Mouse (Mus musculus) left cerebral cortex, adult 9 months (tissue): Measurements from ENCODE around the gene Setd1b.
"Not testable (repeated sequence)": the region's sequence is repeated elsewhere in the genome, so short reads cannot be mapped to it uniquely, and the experiment has no call there.

ENCODE experiments used
- DNase-seq, 2 experiments: peaks; one replicate each; pipeline ENCODE4 v3.0.0; 2022; ENCODE audit warnings: low spot score in 2 of 2

The Setd1b gene

DNA sequence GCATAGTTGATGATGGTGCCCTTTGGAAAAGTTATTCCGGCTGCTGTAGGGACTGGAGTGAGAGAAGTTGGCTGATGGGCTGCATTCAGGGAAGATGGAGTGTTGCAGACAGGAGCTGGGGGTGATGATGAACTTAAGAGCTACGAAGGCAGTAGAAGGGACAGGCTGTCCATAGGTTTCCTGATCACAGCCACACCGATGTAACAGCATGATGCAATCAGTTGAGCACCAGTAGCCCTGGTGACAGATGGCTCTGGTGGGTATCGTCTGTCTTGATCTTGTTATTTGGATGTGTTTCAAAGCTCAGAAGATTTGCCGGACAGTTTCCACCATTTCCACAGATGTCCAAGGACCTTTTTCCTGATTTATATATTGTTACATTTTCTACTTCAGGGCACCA is 60.0 kb downstream of the Setd1b start:
- DNase-seq = no peak

DNA sequence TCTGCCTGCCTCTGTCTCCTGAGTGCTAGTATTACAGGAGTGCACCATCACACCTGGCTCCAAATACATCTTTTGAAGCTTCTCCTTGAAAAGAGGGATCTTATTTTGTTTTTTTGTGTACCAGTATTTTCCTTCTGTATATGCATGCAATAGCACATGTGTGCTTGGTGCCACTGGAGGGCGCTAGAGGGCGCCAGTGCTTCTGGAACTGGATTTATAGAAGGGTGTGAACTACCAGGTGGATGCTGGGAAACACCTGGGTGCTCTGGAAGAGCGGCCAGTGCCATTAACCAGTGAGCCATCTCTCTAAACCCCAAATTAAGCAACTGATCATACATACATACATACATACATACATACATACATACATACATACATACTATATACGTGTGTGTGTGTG is 60.8 kb downstream of the Setd1b start:
- not testable (repeated sequence) for DNase-seq

DNA sequence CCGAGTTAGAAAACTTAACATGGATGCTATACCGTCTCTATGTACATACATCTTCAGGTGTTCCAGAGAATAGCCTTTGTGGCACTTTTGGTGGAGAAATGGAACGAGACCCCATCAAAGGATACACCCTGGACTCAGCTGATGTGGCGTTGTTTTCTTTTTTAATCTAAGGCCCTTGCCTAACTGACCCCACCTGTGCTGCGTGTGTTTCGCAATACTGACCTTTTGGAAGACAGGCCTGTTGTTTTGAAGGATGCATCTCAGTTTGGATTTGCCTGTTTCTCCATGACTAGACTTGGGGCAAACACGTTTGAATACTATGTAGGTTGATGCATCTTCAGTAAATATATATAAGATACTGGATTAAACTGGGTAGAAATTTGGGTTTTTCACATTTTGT is 61.6 kb downstream of the Setd1b start:
- not testable (repeated sequence) for DNase-seq
